8 mouse cellular contexts compared by ENCODE assay signal in the genomic region with DNA sequence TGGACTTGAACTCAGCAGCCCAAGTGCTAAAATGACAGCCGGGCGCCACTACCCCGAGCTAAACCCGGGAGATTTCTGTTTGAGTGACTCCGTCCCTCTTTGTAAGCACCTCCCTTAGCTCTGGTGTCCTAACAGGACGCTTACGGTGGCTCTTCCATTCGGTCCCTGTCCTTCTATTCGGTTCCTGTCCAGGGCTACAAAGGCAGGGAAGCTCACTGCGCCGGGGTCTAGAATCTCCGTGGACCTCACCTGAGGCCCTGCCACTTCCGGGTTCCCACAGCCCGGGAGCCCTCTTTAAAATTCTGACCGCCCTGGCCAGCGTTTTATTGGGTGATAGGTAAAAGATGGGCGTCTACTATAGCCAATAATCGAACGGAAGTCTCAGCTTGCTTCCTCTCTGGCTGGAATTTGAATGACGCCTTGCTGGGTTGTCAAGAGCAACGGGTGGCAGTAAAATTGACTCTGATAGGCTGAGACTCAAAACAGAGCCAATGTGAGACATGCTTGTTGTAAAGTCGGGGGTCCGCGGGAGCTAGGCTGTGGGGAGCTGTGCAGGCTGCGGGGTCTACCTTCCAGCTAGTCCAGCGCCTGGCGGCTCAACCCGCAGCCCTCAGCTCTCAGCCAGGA. TPM values are rescaled to one million over a fixed set of nuclear protein-coding genes. Genes with fewer than 3 reads are reported as not detected.
DNase-seq lines count a peak whose midpoint lies in the region; ATAC-seq lines count a peak whose summit lies in the region.

A gene (minus strand): TSS at position 295 of the 627 bp plus-strand sequence.
A gene (plus strand): TSS at position 494 of the 627 bp plus-strand sequence.

- peak; percentile 93 for ATAC-seq in erythroblast, adult 5-6 weeks (replicated peaks; ENCODE audit: low FRiP score, poor library complexity, severe bottlenecking)
- peak; percentile 97 for ATAC-seq in kidney, embryonic 15.5 days (replicated peaks; ENCODE audit: low FRiP score)
- ATAC-seq in monocyte, adult 5-6 weeks (replicated peaks; ENCODE audit: insufficient number of reproducible peaks, low FRiP score, low TSS enrichment, poor library complexity, severe bottlenecking), result peak; percentile 98

- H3K36me3 ChIP-seq in heart, embryonic 10.5 days, result peaks cover 58% of the 10 kb centered on the region
- peaks cover 54% of the 10 kb centered on the region for H3K36me3 ChIP-seq in kidney, embryonic 15.5 days

- H3K27ac ChIP-seq in heart, embryonic 10.5 days, result peak within 1 kb of the TSS; percentile 84
- H3K27ac ChIP-seq in kidney, embryonic 15.5 days, result peak within 1 kb of the TSS; percentile 57

- peak within 1 kb of the TSS; percentile 67 for H3K9ac ChIP-seq in kidney, embryonic 15.5 days

- 1% methylated on average over 28 of the region's 28 CpGs for WGBS in heart, embryonic 10.5 days
- under 1% methylated on average over 28 of the region's 28 CpGs for WGBS in kidney, embryonic 15.5 days

- H3K27me3 ChIP-seq in heart, embryonic 10.5 days (ENCODE audit: insufficient read depth, poor library complexity, severe bottlenecking), result no peaks in the 10 kb centered on the region
- no peaks in the 10 kb centered on the region for H3K27me3 ChIP-seq in kidney, embryonic 15.5 days

- DNase-seq in B cell, adult 2 months, result peak; percentile 97
- DNase-seq in brain, adult 2 months (ENCODE audit: low read depth, low spot score), result peak; percentile 99
- DNase-seq in heart, embryonic 10.5 days (ENCODE audit: low spot score), result peak; percentile 99
- DNase-seq in liver, result peak; percentile 90
- DNase-seq in spleen, postnatal 4 days (ENCODE audit: low spot score in 2 of 2), result peak; percentile 88 to 90

- H3K4me3 ChIP-seq in heart, embryonic 10.5 days, result peak within 1 kb of the TSS; percentile 72
- peak within 1 kb of the TSS; percentile 72 for H3K4me3 ChIP-seq in kidney, embryonic 15.5 days (replicated peaks)

- peaks cover 15% of the 10 kb centered on the region for H3K4me1 ChIP-seq in heart, embryonic 10.5 days
- peaks cover 20% of the 10 kb centered on the region for H3K4me1 ChIP-seq in kidney, embryonic 15.5 days

- no peaks in the 10 kb centered on the region for H3K9me3 ChIP-seq in heart, embryonic 10.5 days
- no peaks in the 10 kb centered on the region for H3K9me3 ChIP-seq in kidney, embryonic 15.5 days (replicated peaks)

- peak within 1 kb of the TSS; percentile 85 for H3K4me2 ChIP-seq in kidney, embryonic 15.5 days

RNA-seq across cellular contexts. Expression of the first gene that starts in this region (rescaled TPM):
- 3.8 and 8.4 TPM in 2 replicates for total RNA-seq in erythroblast, adult 5-6 weeks (2015; ENCODE audit: low replicate concordance)
- 7.8 and 11.0 TPM in 2 replicates for total RNA-seq in erythroblast, adult 5-6 weeks (2017; ENCODE audit: low replicate concordance)
- polyA plus RNA-seq in heart, embryonic 10.5 days (2016; fragmentation: Nextera tagmentation; extraction: Ambion mirVana), result 17.8 and 22.9 TPM in 2 replicates
- polyA plus RNA-seq in kidney, embryonic 15.5 days (2015; fragmentation: Nextera tagmentation; extraction: Ambion mirVana), result 19.4 and 20.2 TPM in 2 replicates
- total RNA-seq in monocyte, adult 5-6 weeks (2017), result 1.8 to 11.2 TPM (median 9.2 TPM) in 3 replicates

RNA-seq across cellular contexts. Expression of the second gene that starts in this region (rescaled TPM):
- total RNA-seq in erythroblast, adult 5-6 weeks (2015; ENCODE audit: low replicate concordance), result 11.1 and 18.1 TPM in 2 replicates
- 11.7 and 13.0 TPM in 2 replicates for total RNA-seq in erythroblast, adult 5-6 weeks (2017; ENCODE audit: low replicate concordance)
- polyA plus RNA-seq in heart, embryonic 10.5 days (2016; fragmentation: Nextera tagmentation; extraction: Ambion mirVana), result 43.2 and 45.1 TPM in 2 replicates
- 53.9 and 63.3 TPM in 2 replicates for polyA plus RNA-seq in kidney, embryonic 15.5 days (2015; fragmentation: Nextera tagmentation; extraction: Ambion mirVana)
- 10.7 to 21.7 TPM (median 11.2 TPM) in 3 replicates for total RNA-seq in monocyte, adult 5-6 weeks (2017)

Comparison
In these comparisons a context has a peak if more than half of its experiments do, and no peak if none do; other contexts are left out.
1. Peak in every context shown above with its lines: DNase-seq, ATAC-seq, H3K4me3 ChIP-seq and H3K27ac ChIP-seq.